Mouse (Mus musculus): ENCODE results near the gene Nsun7. TPM values are rescaled to one million over a fixed set of nuclear protein-coding genes. Genes with fewer than 3 reads are reported as not detected.

Gene Nsun7
- polyA plus RNA-seq, 1 experiment from 2014 or later: 1.5 TPM

DNA sequence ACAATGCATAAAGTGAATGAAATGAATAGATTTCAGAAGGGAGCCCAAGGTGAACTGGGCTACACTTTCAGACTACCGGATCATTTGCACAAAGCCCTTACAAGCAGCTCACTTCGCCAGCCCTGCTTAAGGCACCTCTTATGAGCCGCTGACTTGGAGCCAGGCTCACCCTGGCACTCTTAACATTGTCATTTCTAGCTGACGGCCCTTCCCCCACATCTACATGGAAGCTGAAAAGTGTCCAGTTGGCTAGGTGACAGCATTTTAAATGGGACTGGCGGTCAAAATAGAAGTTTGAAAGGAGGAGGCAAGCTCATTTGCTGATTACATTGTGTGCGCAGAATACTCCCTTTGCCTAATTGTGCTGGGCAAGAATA lies 78.3 kb downstream of the Nsun7 start:
- peak overlapping the region; percentile 94 for H3K4me2 ChIP-seq
- no peak overlapping the region for H3K27ac ChIP-seq
- H3K9ac ChIP-seq (replicated peaks): no peak overlapping the region
- H3K36me3 ChIP-seq: no peaks in the 10 kb centered on the region
- H3K9me3 ChIP-seq: no peaks in the 10 kb centered on the region
- 33% methylated on average over 6 of the region's 6 CpGs for WGBS
- ATAC-seq (ENCODE audit: insufficient number of reproducible peaks, insufficient read depth, low FRiP score, low TSS enrichment, low read depth): no peak
- peak overlapping the region; percentile 44 for H3K4me3 ChIP-seq (replicated peaks)
- peaks cover 12% of the 10 kb centered on the region for H3K27me3 ChIP-seq
- peaks cover 18% of the 10 kb centered on the region for H3K4me1 ChIP-seq (replicated peaks)

DNA sequence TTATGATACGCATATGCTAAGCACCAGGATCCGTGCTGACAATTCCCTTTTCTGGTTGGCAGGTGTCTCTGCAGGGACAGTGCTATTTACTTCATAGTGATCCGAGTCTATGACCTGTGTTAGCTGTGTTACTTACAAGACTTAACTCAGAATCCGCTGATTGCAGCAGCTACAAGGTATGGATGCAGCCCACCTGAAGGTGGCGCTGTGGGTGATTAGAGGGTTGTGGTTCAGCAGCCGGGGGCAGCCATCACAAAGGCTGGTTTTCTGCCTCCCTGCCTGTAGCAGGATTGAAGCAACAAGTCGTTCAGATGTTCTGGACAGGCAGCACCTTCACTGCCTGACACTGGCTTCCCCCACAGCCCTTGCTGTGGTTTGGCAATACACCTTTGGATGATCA lies 78.9 kb downstream of the Nsun7 start:
- ATAC-seq (ENCODE audit: insufficient number of reproducible peaks, insufficient read depth, low FRiP score, low TSS enrichment, low read depth): no peak
- WGBS: 35% methylated on average over 7 of the region's 7 CpGs

DNA sequence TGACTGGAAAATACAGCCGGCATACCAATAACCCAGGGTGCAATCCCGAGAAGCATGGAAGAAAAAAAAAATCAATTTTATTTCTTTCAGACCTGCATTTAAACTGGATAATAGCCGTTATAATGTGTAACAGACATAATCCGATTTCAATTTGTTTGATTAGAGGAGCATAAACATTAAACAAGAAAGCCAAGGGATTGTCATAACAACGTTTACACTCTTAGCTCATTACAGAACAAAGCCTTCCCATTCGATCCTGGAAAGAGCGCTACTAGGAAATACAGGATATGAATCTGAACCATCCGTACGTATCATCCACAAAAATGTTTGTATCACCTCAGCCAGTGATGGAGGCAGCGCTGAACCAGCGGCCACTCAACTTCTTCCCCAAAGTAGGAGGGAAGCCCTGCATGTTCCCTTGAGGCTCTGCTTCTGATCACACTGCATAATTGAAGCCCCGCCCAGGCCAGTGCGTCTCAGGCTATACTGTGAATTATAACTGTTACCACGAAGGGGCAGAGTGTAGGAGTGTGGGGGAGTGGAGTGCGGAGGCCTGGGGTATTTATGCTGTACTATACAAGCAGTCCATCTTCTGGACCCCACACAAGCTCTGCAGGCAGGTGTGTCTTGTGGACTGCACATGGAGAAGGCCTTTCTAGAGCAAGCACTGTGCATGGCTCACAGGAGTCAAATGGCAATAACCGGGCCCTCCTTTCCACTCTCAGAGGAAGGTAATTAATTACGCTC lies 80.8 kb downstream of the Nsun7 start:
- Histone ChIP-seq H3K36me3 (no peaks in the 10 kb centered on the region), H3K4me1 (replicated peaks) (peaks cover 24% of the 10 kb centered on the region), H3K27ac (no peak overlapping the region), H3K4me3 (replicated peaks) (no peak overlapping the region), H3K9ac (replicated peaks) (no peak overlapping the region), H3K9me3 (no peaks in the 10 kb centered on the region), H3K27me3 (peaks cover 12% of the 10 kb centered on the region), H3K4me2 (no peak overlapping the region)
- ATAC-seq (ENCODE audit: insufficient number of reproducible peaks, insufficient read depth, low FRiP score, low TSS enrichment, low read depth): no peak
- 73% methylated on average over 17 of the region's 17 CpGs for WGBS

More for the DNA sequence above, 78.9 kb downstream of the Nsun7 start:
- Histone ChIP-seq H3K4me1 (replicated peaks) (peaks cover 18% of the 10 kb centered on the region), H3K27me3 (peaks cover 12% of the 10 kb centered on the region), H3K36me3 (no peaks in the 10 kb centered on the region), H3K9ac (replicated peaks) (no peak overlapping the region), H3K4me3 (replicated peaks) (no peak overlapping the region), H3K9me3 (no peaks in the 10 kb centered on the region), H3K27ac (no peak overlapping the region), H3K4me2 (no peak overlapping the region)

DNA sequence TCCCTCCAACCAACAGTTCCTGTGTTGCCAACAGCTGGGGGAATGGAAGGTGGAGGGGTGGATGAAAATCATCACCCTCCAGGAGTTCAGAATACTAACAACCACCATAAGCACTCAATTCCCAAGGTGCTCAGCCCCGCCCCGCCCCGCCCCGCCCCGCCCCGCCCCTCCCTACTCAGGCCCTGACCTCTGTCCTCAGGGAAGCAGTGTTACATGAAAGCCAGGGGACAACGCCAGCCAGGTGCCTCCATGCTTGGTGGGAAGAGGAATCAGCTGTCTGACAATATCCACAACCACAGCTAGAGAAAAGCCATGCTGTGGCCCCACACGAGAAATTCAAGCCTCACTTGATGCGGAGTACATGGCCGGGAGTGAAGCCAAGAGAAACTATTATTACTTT lies 82.2 kb downstream of the Nsun7 start:
- Histone ChIP-seq H3K4me1 (replicated peaks) (peaks cover 24% of the 10 kb centered on the region), H3K9ac (replicated peaks) (no peak overlapping the region), H3K4me2 (no peak overlapping the region), H3K27me3 (peaks cover 12% of the 10 kb centered on the region), H3K27ac (no peak overlapping the region), H3K36me3 (no peaks in the 10 kb centered on the region), H3K9me3 (no peaks in the 10 kb centered on the region), H3K4me3 (replicated peaks) (no peak overlapping the region)
- whole genome bisulfite sequencing: 32% methylated on average over 10 of the region's 10 CpGs
- ATAC-seq (ENCODE audit: insufficient number of reproducible peaks, insufficient read depth, low FRiP score, low TSS enrichment, low read depth): no peak

DNA sequence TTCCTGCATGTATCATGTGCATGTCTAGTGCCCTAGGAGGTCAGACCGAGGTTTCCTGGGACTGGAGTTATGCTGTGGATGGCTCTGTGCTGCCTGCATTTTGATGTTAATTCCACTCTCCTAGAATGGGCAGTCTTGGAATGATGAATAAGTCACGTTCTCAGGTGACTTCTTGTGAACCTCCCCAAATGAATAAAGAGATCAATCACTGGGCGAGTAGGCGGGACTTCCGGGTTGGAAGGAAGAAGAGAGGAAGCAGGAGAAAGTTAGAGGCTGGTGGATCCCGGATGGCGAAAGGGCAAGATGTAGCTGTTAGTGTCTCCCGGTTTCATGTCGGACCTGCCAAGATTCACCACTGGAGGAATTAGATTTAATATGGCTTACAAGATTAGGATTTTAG lies 82.6 kb downstream of the Nsun7 start:
- Histone ChIP-seq H3K27ac (no peak overlapping the region), H3K27me3 (peaks cover 10% of the 10 kb centered on the region), H3K4me3 (replicated peaks) (no peak overlapping the region), H3K36me3 (no peaks in the 10 kb centered on the region), H3K9ac (replicated peaks) (no peak overlapping the region), H3K4me2 (no peak overlapping the region), H3K9me3 (no peaks in the 10 kb centered on the region), H3K4me1 (replicated peaks) (peaks cover 21% of the 10 kb centered on the region)
- no peak for ATAC-seq (ENCODE audit: insufficient number of reproducible peaks, insufficient read depth, low FRiP score, low TSS enrichment, low read depth)
- 61% methylated on average over 9 of the region's 9 CpGs for WGBS

DNA sequence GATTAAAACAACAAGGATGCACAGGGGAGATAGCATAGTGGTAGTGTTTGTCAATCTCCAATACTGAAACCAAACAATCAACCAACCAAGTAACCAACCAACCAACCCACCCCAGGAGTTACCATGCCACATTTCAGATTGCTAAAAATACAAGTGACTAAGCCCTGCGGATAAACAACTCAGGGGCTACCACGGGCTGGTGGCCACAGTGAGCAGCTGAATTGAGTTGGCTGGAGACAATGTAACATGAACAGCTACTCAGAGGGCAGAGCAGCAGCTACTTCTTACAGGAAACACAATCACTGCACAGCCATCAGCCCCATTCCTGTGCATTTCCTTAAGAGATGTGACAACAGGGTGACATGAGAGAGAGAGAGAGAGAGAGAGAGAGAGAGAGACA lies 84.5 kb downstream of the Nsun7 start:
- no peak overlapping the region for H3K27ac ChIP-seq
- no peak overlapping the region for H3K4me3 ChIP-seq (replicated peaks)
- H3K27me3 ChIP-seq: no peaks in the 10 kb centered on the region
- peaks cover 11% of the 10 kb centered on the region for H3K4me1 ChIP-seq (replicated peaks)
- H3K9me3 ChIP-seq: no peaks in the 10 kb centered on the region
- no peak for ATAC-seq (ENCODE audit: insufficient number of reproducible peaks, insufficient read depth, low FRiP score, low TSS enrichment, low read depth)
- WGBS: 86% methylated on average over 2 of the region's 2 CpGs
- no peak overlapping the region for H3K4me2 ChIP-seq
- H3K9ac ChIP-seq (replicated peaks): no peak overlapping the region
- no peaks in the 10 kb centered on the region for H3K36me3 ChIP-seq

DNA sequence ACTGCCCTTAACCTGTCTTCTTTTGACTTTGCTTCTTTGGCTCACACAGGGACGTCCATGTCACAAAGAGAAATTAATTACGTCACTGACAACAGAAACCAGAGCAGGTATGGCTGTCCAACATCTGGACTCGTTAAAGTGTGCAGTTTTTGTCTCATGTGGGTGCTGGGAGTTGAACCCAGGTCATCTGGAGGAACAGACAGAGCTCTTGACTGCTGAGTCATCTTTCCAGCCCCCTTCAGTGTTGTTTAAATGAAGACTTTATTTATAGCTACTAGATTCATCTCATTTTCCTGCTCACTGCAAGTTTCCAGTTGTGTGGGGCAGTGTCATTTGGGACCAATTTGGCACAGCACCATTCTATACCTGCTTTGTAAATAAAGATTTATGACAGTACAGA lies 85.4 kb downstream of the Nsun7 start:
- no peaks in the 10 kb centered on the region for H3K9me3 ChIP-seq
- H3K4me1 ChIP-seq (replicated peaks): peaks cover 11% of the 10 kb centered on the region
- H3K27me3 ChIP-seq: no peaks in the 10 kb centered on the region
- ATAC-seq (ENCODE audit: insufficient number of reproducible peaks, insufficient read depth, low FRiP score, low TSS enrichment, low read depth): no peak
- H3K4me3 ChIP-seq (replicated peaks): no peak overlapping the region
- no peak overlapping the region for H3K27ac ChIP-seq
- no peak overlapping the region for H3K9ac ChIP-seq (replicated peaks)
- 17% methylated on average over 3 of the region's 3 CpGs for WGBS
- H3K36me3 ChIP-seq: no peaks in the 10 kb centered on the region
- no peak overlapping the region for H3K4me2 ChIP-seq

DNA sequence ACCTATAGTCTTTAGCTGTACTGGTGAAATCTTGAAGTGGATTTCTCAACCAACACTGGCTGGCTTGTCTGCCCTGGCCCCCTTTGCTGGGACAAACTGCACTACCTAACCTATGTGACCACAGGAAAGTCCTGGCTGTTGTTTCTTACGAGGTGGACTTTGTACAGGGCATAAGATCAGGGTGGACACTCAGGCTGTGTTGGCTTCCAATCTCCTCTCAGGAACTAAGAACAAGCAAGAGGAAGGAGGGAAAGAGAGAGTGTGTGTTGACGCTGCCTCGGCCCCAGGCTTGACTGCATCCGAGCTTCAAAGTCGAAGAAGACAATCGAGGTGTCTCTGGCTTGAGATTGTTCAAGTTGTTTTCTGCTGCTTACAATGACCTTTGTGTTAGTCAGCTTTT lies 87.1 kb downstream of the Nsun7 start:
- WGBS: 96% methylated on average over 6 of the region's 6 CpGs
- no peak overlapping the region for H3K4me3 ChIP-seq (replicated peaks)
- no peak overlapping the region for H3K4me2 ChIP-seq
- H3K9me3 ChIP-seq: no peaks in the 10 kb centered on the region
- no peak overlapping the region for H3K9ac ChIP-seq (replicated peaks)
- ATAC-seq (ENCODE audit: insufficient number of reproducible peaks, insufficient read depth, low FRiP score, low TSS enrichment, low read depth): no peak
- H3K27me3 ChIP-seq: no peaks in the 10 kb centered on the region
- peaks cover 15% of the 10 kb centered on the region for H3K4me1 ChIP-seq (replicated peaks)
- no peak overlapping the region for H3K27ac ChIP-seq
- H3K36me3 ChIP-seq: no peaks in the 10 kb centered on the region

Other genes with a start within 250 kb of the Nsun7 start
- 1.2 and 2.4 TPM in 2 replicates for gene Rbm47, start 86.8 kb upstream of the Nsun7 start, polyA plus RNA-seq (2016; fragmentation: Nextera tagmentation; extraction: Ambion mirVana)

Measured in limb, embryonic 12.5 days (tissue).